Mouse (Mus musculus) G1E-ER4 (cell line): ENCODE measurements around the gene Tnfaip1. TPM values are rescaled to one million over a fixed set of nuclear protein-coding genes. Genes with fewer than 3 reads are reported as not detected.

Experiments
- GATA1 ChIP-seq: IDR thresholded peaks from one replicate; pipeline ENCODE4 v1.8.0; 2012; ENCODE audit warnings: low read length, inconsistent platforms
- polyA plus RNA-seq: library from polyadenylated mRNA; stranded (reverse); fragments of >175 nt; gene quantifications from 2 replicates; pipeline ENCODE4 v1.2.3, GENCODE M21; 2012

The Tnfaip1 gene
- polyA plus RNA-seq, 1 experiment, result 5.2 TPM

- no peak for TF ChIP-seq GATA1
Observed at GRCm38 (mm10) chr11:78547718-78548460, 11.8 kb upstream of the Tnfaip1 start.

GRCm38 (mm10) chr11:78545181-78545580 lies 9.0 kb upstream of the Tnfaip1 start:
- no peak for TF ChIP-seq GATA1

GRCm38 (mm10) chr11:78544449-78545111 lies 8.4 kb upstream of the Tnfaip1 start:
- TF ChIP-seq GATA1, result no peak

- TF ChIP-seq GATA1, result no peak
Observed at GRCm38 (mm10) chr11:78540358-78540757, 4.2 kb upstream of the Tnfaip1 start.

GRCm38 (mm10) chr11:78536690-78537084 lies 555 bp upstream of the Tnfaip1 start:
- TF ChIP-seq GATA1, result no peak

- no peak for TF ChIP-seq GATA1
Observed at GRCm38 (mm10) chr11:78535376-78536079, 604 bp downstream of the Tnfaip1 start.

GRCm38 (mm10) chr11:78534516-78534915 lies 1.6 kb downstream of the Tnfaip1 start:
- TF ChIP-seq GATA1, result no peak

- no peak for TF ChIP-seq GATA1
Observed at GRCm38 (mm10) chr11:78531046-78531445, 5.1 kb downstream of the Tnfaip1 start.

GRCm38 (mm10) chr11:78530001-78530400 lies 6.1 kb downstream of the Tnfaip1 start:
- no peak for TF ChIP-seq GATA1

- TF ChIP-seq GATA1, result no peak
Observed at GRCm38 (mm10) chr11:78528714-78529113, 7.4 kb downstream of the Tnfaip1 start.

GRCm38 (mm10) chr11:78524838-78525237 lies 11.3 kb downstream of the Tnfaip1 start:
- TF ChIP-seq GATA1, result no peak

GRCm38 (mm10) chr11:78523241-78523955 lies 12.7 kb downstream of the Tnfaip1 start:
- TF ChIP-seq GATA1, result no peak

GRCm38 (mm10) chr11:78522481-78522997 lies 13.6 kb downstream of the Tnfaip1 start:
- no peak for TF ChIP-seq GATA1

- no peak for TF ChIP-seq GATA1
Observed at GRCm38 (mm10) chr11:78521880-78522279, 14.3 kb downstream of the Tnfaip1 start.

- TF ChIP-seq GATA1, result no peak
Observed at GRCm38 (mm10) chr11:78518931-78519330, 17.2 kb downstream of the Tnfaip1 start.
